Mouse (Mus musculus) olfactory bulb, adult 2 months (tissue): Measurements from ENCODE around the gene N4bp1. TPM values are rescaled to one million over a fixed set of nuclear protein-coding genes. Genes with fewer than 3 reads are reported as not detected.

Source experiments
- H3K27ac ChIP-seq: fragments of 200-500 bp; 2 replicates; pipeline ENCODE4 v1.5.1; 2012; ENCODE audit warnings: low read depth, low read length; ENCODE audit not compliant: insufficient read depth
- H3K4me1 ChIP-seq: fragments of 200-500 bp; 2 replicates; pipeline ENCODE4 v1.6.1; 2012; ENCODE audit warnings: low read length; ENCODE audit not compliant: control insufficient read depth, insufficient read depth
- H3K4me3 ChIP-seq: fragments of 200-500 bp; 2 replicates; pipeline ENCODE4 v1.5.1; 2012; ENCODE audit warnings: mild to moderate bottlenecking, low read depth, low read length, moderate library complexity; ENCODE audit not compliant: insufficient read depth
- CTCF ChIP-seq: fragments of 200-500 bp; IDR thresholded peaks from 2 replicates; pipeline ENCODE4 v1.5.1; 2012; ENCODE audit warnings: low read depth, mild to moderate bottlenecking, low read length, moderate library complexity; ENCODE audit not compliant: insufficient read depth
- POLR2A ChIP-seq: fragments of 200-500 bp; IDR thresholded peaks from 2 replicates; pipeline ENCODE4 v1.6.1; 2012; ENCODE audit warnings: mild to moderate bottlenecking, low read depth, low read length, moderate library complexity; ENCODE audit not compliant: insufficient read depth
- WGBS: fragments of 180-500 bp; shearing (Covaris S2); methylation state at CpG from one replicate; pipeline ENCODE4 v1.1.7; 2018; 5-methylcytosine and 5-hydroxymethylcytosine counted together
- polyA plus RNA-seq: library from polyadenylated mRNA; stranded (reverse); fragments of >200 nt; gene quantifications from 2 replicates; pipeline ENCODE4 v1.2.4, GENCODE M21; 2012; ENCODE audit warnings: low replicate concordance; ENCODE audit not compliant: missing spikeins, insufficient read depth, insufficient read length

The N4bp1 gene
- polyA plus RNA-seq, 1 experiment, result not detected

GRCm38 (mm10) chr8:86769945-86770715, 114.9 kb downstream of the N4bp1 start:
- TF ChIP-seq POLR2A (no peak), CTCF (no peak)
- no peak overlapping the region for H3K4me3 ChIP-seq
- H3K4me1 ChIP-seq, result peaks cover 13% of the 10 kb centered on the region
- 76% methylated on average over 1 of the region's 1 CpGs for WGBS
- H3K27ac ChIP-seq, result no peak overlapping the region

GRCm38 (mm10) chr8:86768499-86768898, 116.6 kb downstream of the N4bp1 start:
- WGBS, result 48% methylated on average over 5 of the region's 5 CpGs
- peaks cover 13% of the 10 kb centered on the region for H3K4me1 ChIP-seq
- H3K4me3 ChIP-seq, result no peak overlapping the region
- H3K27ac ChIP-seq, result no peak overlapping the region
- no peak for TF ChIP-seq CTCF
- TF ChIP-seq POLR2A, result no peak

GRCm38 (mm10) chr8:86766548-86767211, 118.4 kb downstream of the N4bp1 start:
- no peak overlapping the region for H3K4me3 ChIP-seq
- peak overlapping the region; percentile 36; the same call in 1 of the 2 replicates for H3K27ac ChIP-seq
- 72% methylated on average over 9 of the region's 9 CpGs for WGBS
- no peak for TF ChIP-seq POLR2A
- no peak for TF ChIP-seq CTCF
- peaks cover 15% of the 10 kb centered on the region for H3K4me1 ChIP-seq

- TF ChIP-seq POLR2A (no peak), CTCF (no peak)
- WGBS, result 79% methylated on average over 8 of the region's 8 CpGs
- Histone ChIP-seq H3K27ac (no peak overlapping the region), H3K4me1 (peaks cover 15% of the 10 kb centered on the region), H3K4me3 (no peak overlapping the region)
Observed at GRCm38 (mm10) chr8:86765669-86766068, 119.4 kb downstream of the N4bp1 start.

GRCm38 (mm10) chr8:86765155-86765554, 119.9 kb downstream of the N4bp1 start:
- 90% methylated on average over 10 of the region's 10 CpGs for whole genome bisulfite sequencing
- H3K4me1 ChIP-seq, result peaks cover 15% of the 10 kb centered on the region

GRCm38 (mm10) chr8:86762806-86763205, 122.3 kb downstream of the N4bp1 start:
- peaks cover 11% of the 10 kb centered on the region for H3K4me1 ChIP-seq
- 78% methylated on average over 5 of the region's 5 CpGs for WGBS
- TF ChIP-seq POLR2A, result no peak
- TF ChIP-seq CTCF, result no peak

More at GRCm38 (mm10) chr8:86765155-86765554, 119.9 kb downstream of the N4bp1 start:
- TF ChIP-seq POLR2A (no peak), CTCF (no peak)
- Histone ChIP-seq H3K27ac (no peak overlapping the region), H3K4me3 (no peak overlapping the region)

DNA sequence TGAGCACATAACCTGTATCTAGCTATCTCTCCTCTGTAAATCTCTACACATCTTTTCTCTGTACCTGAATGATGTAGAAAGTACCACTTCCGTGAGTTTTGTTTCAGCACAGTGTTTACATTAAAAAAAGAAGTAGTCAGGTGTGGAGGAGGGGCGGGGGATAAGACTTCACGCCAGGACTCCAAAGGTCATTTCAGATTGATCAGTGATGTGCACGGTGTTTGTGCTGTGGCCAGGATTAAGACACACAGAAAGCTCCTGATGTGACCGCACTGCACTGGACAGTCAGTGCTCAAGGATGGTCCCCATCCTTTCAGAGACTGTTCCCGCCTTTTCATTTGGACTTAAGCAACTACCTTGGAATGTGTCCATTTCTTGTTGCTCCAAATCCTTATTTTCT, 124.3 kb downstream of the N4bp1 start:
- 79% methylated on average over 6 of the region's 6 CpGs for WGBS
- no peak overlapping the region for H3K27ac ChIP-seq
- TF ChIP-seq POLR2A, result no peak
- TF ChIP-seq CTCF, result no peak
- peaks cover 8% of the 10 kb centered on the region for H3K4me1 ChIP-seq
- no peak overlapping the region for H3K4me3 ChIP-seq

More at GRCm38 (mm10) chr8:86762806-86763205, 122.3 kb downstream of the N4bp1 start:
- no peak overlapping the region for H3K27ac ChIP-seq
- H3K4me3 ChIP-seq, result no peak overlapping the region

GRCm38 (mm10) chr8:86759090-86759491, 126.0 kb downstream of the N4bp1 start:
- no peak overlapping the region for H3K27ac ChIP-seq
- TF ChIP-seq CTCF, result no peak
- no peak for TF ChIP-seq POLR2A
- no peak overlapping the region for H3K4me3 ChIP-seq
- H3K4me1 ChIP-seq, result peaks cover 8% of the 10 kb centered on the region
- WGBS, result 31% methylated on average over 4 of the region's 4 CpGs

- TF ChIP-seq CTCF (no peak), POLR2A (no peak)
- WGBS, result 86% methylated on average over 3 of the region's 3 CpGs
- H3K27ac ChIP-seq, result no peak overlapping the region
Observed at GRCm38 (mm10) chr8:86758651-86759050, 126.4 kb downstream of the N4bp1 start.

More at GRCm38 (mm10) chr8:86758651-86759050, 126.4 kb downstream of the N4bp1 start:
- H3K4me1 ChIP-seq, result peaks cover 8% of the 10 kb centered on the region
- no peak overlapping the region for H3K4me3 ChIP-seq

Other genes starting within 250 kb of the N4bp1 start
- not detected in 2 replicates for gene Gm10638, start 139.6 kb downstream of the N4bp1 start, polyA plus RNA-seq
- not detected in 2 replicates for gene Siah1a, start 139.3 kb downstream of the N4bp1 start, polyA plus RNA-seq